Mouse (Mus musculus): ENCODE data around the gene Zfp119b. TPM values are rescaled to one million over a fixed set of nuclear protein-coding genes. Genes with fewer than 3 reads are reported as not detected.
"Not testable (repeated sequence)": the region's sequence is repeated elsewhere in the genome, so short reads cannot be mapped to it uniquely, and the experiment has no call there.

Zfp119b gene
- total RNA-seq, 2 experiments from 2014 or later = 3.8 to 4.0 TPM

DNA sequence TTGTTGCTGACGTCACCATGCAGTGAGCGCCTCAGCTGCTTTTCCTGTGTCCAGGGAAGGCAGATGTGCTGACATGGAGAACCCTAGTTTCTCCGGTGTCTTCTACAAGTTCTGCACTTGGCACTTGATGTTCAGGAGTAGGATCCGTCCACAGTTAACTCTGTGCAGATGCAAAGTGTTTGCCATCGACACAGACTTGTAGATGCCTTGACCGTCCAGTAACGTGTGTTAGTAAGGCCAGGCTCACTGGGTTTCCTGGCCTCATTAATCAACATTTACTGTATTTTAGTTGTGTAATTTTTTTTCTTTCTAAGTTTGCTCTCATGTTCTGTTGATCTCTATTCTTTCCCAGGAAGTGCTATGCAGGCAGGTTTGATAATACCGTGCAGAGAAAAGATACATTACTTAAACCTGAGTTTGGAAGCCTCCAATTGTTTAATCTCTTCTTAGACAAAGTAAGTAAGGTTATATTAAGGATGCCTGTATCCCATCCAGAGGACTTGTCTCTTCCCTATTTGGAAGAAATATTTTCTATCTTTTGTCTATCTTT, 56.8 kb downstream of the Zfp119b start:
- DNase-seq (ENCODE audit: low spot score in 2 of 2) = not testable (repeated sequence)

Other genes starting within 250 kb of the Zfp119b start
- gene Pot1b, start 236.9 kb downstream of the Zfp119b start, total RNA-seq (2021) = 1 to 10 TPM; 4.6 to 5.6 TPM
- gene Adgre4, start 199.5 kb downstream of the Zfp119b start, total RNA-seq (2021) = under 1 TPM; 0.20 to 0.70 TPM
- 1 to 10 TPM; 3.6 to 5.5 TPM for gene Zfp119a, start 70.6 kb downstream of the Zfp119b start, total RNA-seq (2021)
- gene Zfp959, start 57.4 kb downstream of the Zfp119b start, total RNA-seq (2021) = 1 to 10 TPM; 5.4 to 6.1 TPM
- gene Ebi3, start 3.1 kb upstream of the Zfp119b start, total RNA-seq (2021) = 1 to 10 TPM; 1.9 to 2.0 TPM
- gene Yju2, start 9.6 kb upstream of the Zfp119b start, total RNA-seq (2021) = 10 to 100 TPM; 15.3 to 15.9 TPM
- 1 to 10 TPM; 1.8 to 1.9 TPM for gene Shd, start 21.0 kb upstream of the Zfp119b start, total RNA-seq (2021)
- gene Fsd1, start 37.0 kb upstream of the Zfp119b start, total RNA-seq (2021) = under 1 TPM in 1 of 2 experiments, not detected in 1; 0.32 TPM
- gene Stap2, start 56.1 kb upstream of the Zfp119b start, total RNA-seq (2021) = 1 to 10 TPM; 7.0 TPM
- 10 to 100 TPM; 32.7 to 44.3 TPM for gene Mpnd, start 56.2 kb upstream of the Zfp119b start, total RNA-seq (2021)
- 10 to 100 TPM; 56.0 to 59.9 TPM for gene Sh3gl1, start 87.1 kb upstream of the Zfp119b start, total RNA-seq (2021)
- 10 to 100 TPM; 13.4 to 14.0 TPM for gene Chaf1a, start 90.9 kb upstream of the Zfp119b start, total RNA-seq (2021)
- gene Ubxn6, start 125.5 kb upstream of the Zfp119b start, total RNA-seq (2021) = 10 to 100 TPM; 45.7 to 46.1 TPM
- 10 to 100 TPM; 52.4 to 61.6 TPM for gene Hdgfl2, start 130.1 kb upstream of the Zfp119b start, total RNA-seq (2021)
- gene Plin4, start 160.3 kb upstream of the Zfp119b start, total RNA-seq (2021) = 10 to 100 TPM; 60.0 to 80.1 TPM
- 10 to 100 TPM; 25.7 to 29.7 TPM for gene Plin5, start 168.1 kb upstream of the Zfp119b start, total RNA-seq (2021)
- gene Lrg1, start 172.5 kb upstream of the Zfp119b start, total RNA-seq (2021) = 1 to 10 TPM; 3.1 to 4.0 TPM
- 10 to 100 TPM; 21.0 to 21.8 TPM for gene Sema6b, start 190.8 kb upstream of the Zfp119b start, total RNA-seq (2021)
- 1 to 10 TPM; 6.7 to 6.8 TPM for gene Tnfaip8l1, start 213.0 kb upstream of the Zfp119b start, total RNA-seq (2021)
- gene Mydgf, start 234.4 kb upstream of the Zfp119b start, total RNA-seq (2021) = 10 to 100 TPM; 42.4 to 47.5 TPM

Measured in gastrocnemius, postnatal 4 days (tissue).